Mouse (Mus musculus) brain, adult 2 months (tissue): Measurements from ENCODE around the gene Gm20489.

ENCODE experiments used
- DNase-seq: peaks from one replicate; pipeline ENCODE4 v3.0.0; 2011; ENCODE audit warnings: low read depth, low spot score

The Gm20489 gene

DNA sequence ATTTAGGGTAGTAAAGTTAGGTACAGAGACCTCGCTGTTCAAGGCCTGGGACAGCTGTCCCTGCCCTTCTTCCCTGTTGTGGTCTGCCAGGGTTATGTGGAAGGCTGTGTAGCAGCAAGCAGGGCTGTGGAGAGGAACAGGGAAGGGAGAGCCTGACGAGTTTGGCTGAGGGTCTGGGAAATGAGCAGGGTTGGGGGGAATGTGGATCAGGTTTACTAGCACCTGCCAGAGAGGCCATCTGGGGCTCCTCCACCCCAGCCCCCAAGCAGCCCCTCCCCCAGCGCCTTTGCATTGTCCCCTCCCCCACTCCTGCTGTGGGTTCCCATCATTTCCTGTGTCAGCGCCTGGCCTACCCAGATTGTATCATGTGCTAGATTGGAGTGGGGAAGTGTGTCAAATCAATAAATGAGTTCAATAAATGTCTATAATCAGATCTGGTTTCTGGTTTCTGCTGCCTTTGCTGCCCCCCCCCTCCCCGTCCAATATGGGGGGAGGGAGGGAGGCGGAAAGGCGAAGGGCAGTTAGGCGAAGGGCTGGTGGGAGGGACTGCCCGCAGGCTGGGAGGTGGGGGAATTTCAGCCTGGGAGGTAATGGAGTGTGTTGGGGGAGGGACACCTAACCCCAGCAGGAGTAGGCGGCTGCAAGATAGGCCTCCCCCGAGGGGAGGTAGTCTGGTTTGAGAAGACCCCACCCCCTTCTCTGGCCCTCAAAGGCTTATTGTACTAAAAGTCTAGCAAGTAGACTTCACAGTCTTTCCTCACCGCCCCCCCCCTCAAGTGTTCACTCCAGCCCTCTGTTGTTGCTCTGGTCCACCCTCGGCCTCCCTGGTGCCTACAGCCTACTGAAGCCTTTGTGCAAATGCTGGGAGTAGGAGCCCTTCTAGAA lies 8.1 kb downstream of the Gm20489 start:
- no peak for DNase-seq

DNA sequence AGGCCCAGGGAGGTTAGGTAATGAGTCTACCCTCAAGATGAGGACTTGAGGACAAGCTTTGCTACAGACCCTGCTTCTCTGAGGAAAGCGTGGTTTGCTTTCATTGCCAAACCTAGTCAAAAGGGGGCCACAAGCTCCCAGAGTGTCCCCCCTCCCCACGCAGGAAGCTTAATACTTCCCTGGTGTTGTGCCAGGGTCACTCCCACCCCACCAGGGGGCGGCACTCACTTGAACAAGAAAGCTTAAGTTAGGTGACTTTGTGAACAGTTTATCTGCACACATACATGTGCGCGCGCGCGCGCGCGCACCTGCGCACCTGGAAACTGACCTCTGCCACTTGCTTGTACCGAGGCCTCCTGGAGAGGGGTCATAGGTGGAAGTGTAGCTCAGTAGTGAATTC lies 12.2 kb downstream of the Gm20489 start:
- DNase-seq = no peak

DNA sequence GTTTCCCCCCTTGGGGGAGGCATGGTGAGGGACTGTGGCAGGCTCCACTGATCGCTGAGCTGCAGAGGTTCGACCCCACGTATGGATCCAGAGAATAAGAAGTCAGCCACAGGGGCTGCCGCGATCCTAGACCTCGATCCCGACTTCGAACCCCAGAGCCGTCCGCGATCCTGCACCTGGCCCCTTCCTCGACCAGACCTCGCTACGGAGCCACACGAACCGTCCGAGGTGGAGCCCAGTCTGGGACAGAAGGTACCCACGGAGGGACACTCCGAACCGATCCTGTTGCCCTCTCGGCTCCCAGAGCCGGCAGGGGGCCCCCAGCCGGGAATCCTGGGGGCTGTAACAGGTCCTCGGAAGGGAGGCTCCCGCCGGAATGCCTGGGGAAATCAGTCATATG lies 14.1 kb downstream of the Gm20489 start:
- no peak for DNase-seq

DNA sequence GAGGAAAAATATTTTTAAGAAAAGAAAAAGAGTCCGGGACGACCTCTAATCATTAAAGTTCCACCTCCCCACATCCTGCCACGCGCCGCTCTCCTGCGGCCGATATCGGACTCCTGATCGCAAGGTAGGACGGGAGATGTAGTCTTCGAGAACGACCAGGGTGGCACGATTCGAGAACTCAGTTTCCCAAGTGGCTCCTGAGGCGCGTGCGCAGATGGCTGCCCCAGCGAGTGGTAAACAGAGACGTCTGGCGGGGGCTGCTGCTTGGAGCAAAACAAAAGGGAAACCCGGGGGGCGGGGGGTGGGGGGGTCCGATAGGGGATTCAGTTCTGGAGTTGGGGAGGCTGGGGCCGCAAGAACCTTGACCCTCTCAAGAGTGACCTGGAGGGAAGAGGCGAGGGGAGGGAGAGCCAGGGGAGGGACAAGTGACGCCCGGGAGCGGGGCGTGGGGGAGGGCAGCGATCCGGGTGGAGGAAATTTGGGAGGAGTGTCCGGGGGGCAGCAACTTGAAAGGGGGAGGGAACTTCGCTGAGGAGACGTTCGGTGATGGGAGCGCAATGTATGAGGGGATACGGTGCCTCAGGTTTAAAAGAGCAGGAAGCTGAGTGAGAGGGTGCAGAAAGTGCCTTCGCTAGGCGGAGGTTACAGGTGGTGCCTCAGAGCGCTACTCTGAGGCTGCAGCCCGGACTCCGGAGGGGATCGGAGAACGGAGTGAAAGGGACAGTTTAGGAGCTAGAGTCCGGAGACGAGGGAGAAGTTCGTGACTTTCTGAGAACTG lies 14.7 kb downstream of the Gm20489 start, which contains the start of gene Foxo4:
Gene Foxo4 (plus strand): TSS at position 577 of the 778 bp plus-strand sequence.
- peak; percentile 97 for DNase-seq

DNA sequence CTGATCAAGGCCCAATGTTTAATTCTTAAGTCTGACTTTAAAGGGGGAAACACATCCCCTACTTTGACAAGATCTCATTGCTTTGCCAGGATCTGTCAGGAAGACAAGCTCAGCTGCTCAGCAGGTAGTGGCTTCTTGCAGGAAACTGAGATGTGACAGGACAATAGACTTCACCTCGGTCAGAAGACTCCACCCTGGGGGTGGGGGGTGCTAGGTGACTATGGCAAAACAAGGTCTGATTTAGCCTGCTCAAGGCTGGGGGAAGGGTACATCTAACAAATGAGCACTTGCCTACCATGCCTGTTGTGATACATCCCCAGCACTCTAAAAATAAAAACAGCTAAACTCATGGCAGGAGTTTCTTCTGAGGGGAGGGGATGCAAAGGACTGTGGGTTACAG lies 23.8 kb downstream of the Gm20489 start:
- DNase-seq = no peak

DNA sequence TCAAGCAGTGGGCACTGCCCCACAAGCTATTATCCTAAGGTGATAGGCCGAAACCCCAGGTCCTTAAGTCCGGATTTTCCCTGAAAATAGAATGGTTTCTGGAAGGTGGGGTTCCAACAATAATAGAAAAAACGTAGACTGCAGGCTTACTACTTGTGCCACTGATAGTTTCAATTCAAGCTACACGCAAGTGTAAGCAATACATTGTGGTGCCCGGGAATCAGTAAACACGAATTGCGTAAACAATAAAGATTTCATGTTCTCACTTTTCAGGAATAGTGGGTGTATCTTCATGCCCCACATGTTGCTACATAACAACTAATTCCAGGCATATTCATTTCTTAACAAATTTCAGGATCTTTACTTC lies 46.0 kb downstream of the Gm20489 start:
- DNase-seq = no peak

DNA sequence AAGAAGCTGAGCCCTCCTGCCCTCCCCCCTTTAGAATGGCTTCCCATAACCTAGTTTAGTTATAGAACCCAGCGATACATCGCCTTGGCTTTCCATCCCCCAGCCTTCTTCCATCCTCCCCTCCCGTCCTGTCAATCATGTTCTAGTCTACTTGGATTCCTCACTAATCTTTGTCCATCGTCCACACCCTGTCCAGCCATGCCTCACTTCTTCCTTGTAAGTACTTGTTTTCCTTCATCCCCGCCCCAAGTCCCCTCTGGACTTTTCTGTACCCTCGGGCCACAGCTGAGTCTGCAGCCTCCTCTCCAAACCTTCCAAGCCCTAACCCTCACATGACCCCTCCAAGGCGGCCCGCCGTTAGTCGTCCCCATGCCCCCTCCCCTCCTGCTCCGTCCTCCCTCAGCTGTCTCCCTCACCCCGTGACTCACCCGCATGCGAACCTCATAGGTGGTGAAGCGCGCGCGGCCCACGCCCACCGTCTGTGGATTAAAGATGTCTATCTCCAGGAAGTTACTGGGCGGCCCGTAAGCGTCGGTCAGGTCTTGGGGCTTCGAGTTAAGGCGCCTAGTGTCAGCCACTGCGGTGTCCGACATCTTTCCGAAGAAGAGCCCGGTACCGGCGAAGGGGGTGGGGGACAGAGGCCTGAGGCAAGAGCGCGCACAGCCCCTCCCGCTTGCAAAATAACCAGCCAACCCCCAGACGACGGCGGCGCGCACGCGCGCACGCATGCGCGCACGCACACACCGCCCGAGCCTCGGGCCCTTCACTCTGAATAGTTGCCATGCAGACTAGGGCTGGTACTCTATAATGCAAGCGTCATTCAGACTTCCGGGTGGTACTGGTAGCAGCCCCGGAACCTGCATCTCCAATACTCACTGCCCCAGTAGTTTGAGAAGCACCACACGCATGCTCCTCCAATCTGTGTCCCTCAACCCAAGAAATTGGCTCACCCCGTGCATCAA lies 46.7 kb downstream of the Gm20489 start, which contains the start of gene Snx12:
Gene Snx12 (minus strand): TSS at position 730 of the 962 bp plus-strand sequence.
- DNase-seq = peak; percentile 98
